Mouse (Mus musculus): ENCODE results near the gene Podnl1. TPM values are rescaled to one million over a fixed set of nuclear protein-coding genes. Genes with fewer than 3 reads are reported as not detected.

Podnl1 gene
- polyA plus RNA-seq, 1 experiment: 0.81 TPM

DNA sequence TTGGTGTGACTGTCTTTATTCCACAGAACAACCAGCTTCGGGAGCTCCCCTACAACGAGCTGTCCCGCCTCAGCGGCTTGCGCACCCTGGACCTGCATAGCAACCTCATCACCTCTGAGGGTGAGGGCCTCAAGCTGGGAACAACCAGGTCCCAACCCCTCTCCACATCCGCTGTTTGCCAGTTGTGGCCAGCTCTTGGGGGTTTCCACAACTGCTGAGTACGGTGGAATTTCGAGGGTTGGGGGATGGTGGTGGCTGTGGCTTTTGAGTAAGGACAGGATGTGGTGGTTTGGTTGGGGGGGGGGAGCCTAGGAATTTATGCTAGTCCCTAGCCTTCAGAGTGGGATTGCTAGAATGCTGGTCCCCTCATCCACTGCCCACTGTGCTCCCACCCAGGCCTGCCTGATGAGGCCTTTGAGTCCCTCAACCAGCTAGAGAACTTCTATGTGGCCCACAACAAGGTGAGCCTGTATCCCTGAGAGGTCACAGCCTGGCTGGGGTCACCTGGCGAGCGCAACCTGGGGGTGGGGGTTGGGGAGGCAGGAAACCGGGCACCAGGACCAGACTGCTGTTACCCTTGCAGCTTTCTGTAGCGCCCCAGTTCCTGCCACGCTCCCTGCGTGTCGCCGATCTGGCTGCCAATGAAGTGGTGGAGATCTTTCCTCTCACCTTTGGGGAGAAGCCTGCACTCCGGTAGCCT lies 1.6 kb downstream of the Podnl1 start:
- DNase-seq (ENCODE audit: low read depth): no peak

DNA sequence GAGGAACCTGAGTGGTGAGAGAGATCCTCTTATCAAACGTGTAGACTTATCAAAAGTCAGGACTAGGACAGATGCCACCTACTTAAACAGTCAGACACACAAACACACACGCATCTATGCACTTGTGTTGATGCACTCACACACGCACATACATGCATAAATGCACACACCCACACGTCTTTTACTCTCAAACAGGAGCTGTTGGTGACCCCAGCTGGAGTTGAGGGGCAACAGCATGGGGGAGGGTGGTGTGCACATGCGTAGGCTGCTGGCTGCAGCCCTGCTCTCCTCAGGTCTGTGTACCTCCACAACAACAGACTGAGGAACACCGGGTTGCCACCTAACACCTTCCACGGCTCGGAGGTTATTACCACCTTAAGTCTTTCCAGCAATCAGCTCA lies 2.5 kb downstream of the Podnl1 start:
- no peak for DNase-seq (ENCODE audit: low read depth)

DNA sequence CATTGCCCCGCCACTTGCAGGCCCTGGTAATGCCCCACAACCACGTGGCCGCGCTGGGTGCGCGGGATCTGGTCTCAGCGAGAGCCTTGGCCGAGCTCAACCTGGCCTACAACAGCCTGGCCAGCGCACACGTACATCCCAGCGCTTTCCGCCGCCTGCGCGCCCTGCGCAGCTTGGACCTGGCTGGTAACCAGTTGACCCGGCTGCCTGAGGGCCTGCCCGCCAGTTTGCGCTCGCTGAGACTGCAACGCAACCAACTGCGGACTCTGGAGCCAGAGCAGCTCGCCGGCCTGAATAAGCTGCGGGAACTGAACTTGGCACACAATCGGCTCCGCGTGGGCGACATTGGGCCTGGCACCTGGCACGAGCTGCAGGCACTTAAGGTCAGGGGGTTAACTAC lies 5.0 kb downstream of the Podnl1 start:
- DNase-seq (ENCODE audit: low read depth): no peak

DNA sequence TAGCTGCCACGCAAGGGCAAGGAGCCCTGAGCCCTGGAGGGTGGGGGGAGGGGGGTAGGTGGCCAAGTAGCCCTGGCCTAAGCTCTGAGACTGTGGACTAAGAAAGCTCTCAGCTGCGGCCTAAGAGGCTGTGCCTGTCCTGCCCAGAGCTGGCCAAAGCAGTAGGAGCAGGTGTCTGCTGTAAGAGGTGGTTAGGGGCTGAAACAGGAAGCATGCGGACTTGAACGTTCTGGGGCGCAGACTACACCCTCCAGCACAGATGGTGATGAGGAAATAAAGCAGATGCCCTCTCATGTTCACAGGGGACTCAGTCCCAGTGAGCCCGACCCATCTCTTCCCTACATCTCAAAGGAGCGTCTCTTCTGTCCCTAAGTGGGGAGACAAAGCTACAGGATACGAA lies 6.4 kb downstream of the Podnl1 start:
- DNase-seq (ENCODE audit: low read depth): no peak

DNA sequence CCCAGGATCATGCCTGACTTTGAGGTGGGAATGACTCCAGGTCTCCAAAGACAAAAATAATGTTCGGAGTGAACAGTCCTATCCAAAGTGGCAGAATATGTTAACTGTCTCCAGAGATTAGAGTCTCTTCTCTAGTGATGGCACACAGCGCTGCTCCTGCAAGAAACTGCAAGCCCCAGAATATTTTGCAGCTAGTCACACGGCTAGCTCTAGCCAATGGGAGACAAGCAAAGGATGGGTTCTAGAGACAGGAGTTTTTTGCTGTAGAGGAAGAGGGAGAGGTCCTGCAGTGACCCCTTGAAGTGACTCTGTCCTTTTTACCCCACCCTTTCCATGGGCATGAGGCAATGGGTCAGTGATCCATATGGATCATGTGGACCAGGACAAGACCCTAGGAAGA lies 12.1 kb downstream of the Podnl1 start:
- DNase-seq (ENCODE audit: low read depth): no peak

DNA sequence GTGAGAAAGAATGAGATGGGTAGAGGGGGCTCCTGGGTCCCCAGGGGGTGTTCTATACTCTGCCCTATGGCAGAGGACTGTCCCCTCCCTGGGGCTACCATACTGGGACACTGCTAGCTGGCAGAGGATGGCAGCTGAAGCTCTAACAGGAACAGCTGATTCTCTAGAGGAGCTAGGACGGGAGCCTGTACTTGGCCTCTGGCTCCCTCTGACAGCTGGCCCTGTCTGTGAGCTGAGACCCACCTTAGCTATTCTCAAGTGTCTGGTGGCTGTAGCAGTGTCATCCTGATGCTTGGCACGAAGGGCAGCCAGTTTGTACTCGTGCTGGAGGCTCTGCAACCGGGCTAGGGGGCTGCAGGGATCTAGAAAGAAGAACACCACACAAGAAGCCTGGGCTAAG lies 15.0 kb downstream of the Podnl1 start:
- DNase-seq (ENCODE audit: low read depth): no peak

DNA sequence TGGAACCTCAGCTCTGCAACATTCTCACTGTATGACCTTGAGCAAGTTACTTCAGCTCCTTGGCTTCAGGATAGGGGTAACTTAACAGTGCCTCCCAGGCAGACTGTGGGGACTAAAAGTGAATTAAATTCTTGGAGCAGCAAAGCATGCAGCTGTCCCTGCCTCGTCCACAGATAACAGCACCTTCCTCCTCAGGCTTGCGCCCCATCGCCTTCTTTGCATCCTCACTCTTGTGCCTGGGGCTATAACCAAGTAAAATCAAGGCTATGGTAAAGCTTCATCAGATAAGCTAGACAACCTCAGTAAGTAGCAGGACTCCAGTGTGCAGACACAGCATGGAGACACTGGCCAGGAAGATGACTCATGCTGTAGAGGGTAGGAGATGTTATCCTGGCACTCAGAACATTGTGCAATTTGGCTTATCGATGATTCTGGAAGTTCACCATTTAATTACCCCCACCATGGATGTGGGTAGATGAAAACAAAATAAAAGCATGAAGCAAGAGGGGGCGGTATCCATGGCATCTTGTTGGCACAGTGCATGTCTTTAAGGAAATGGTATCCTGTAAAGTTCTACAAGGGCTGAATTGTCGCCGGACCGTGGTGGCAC lies 19.0 kb downstream of the Podnl1 start:
- peak; percentile 72 for DNase-seq (ENCODE audit: low read depth)

DNA sequence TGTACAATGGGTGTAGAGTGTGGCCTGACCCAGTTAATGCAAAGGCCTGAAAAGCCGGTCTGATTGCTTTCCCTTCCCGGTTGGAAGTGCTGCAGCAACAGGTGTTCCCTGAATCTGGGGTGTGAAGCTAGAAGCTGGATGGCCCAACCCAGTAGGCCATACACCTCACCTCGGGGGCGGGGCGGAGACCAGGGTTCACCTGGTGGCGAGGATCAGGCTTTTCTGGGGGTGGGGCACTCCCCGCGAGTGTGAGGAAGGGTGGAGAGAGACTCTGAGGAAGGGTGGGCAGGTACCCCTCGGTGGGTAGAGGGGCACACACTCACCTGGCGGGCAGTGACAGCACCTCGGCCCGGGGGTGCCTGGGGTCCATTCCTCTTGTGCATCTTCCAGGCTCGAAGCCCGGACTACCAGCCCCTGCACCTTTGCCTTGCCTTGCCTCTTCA lies 21.6 kb downstream of the Podnl1 start:
- peak; percentile 74 for DNase-seq (ENCODE audit: low read depth)

DNA sequence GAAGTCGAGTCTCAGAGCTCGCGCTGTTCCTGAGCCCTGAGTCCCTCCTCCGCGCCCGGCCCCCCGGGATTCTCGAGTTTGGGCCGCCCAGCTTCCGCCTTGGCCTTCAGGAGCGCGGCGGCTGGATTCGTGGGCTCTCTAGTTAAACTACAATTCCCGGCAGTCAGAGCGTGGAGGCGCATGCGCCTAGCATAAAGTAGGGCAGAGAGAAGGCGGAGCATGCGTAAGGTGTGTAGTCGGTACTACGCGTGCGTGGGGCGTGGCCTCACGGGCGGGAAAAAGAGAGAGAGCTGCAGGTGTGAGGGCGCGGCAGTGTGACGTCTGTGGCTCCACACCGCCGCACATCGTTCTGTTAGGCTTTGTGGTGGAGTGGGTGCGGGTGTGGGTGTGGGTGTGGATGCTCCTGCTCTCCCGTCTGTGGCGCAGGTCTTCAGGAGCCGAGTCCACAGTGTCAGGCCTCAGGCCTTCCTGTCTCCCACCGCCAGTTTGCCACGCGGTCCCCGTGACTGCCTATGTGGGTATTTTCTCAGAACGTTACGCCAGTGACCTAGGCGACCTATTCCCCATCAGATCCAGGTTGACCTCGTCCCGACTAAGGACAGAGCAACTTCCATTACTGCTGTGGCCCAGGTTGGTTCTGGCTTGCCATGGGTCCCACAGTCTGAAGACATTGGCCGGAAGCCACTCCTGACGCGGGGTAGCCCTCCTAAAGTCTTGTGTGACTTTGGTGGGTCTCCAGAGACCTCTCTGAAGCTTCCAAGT lies 22.2 kb downstream of the Podnl1 start, which contains the start of the genes Cc2d1a and 4930432K21Rik:
Gene Cc2d1a, minus strand, starts transcription at position 168 of the 762 bp plus-strand sequence.
Gene 4930432K21Rik, plus strand, starts transcription at position 257 of the 762 bp plus-strand sequence.
- DNase-seq (ENCODE audit: low read depth): peak; percentile 68

DNA sequence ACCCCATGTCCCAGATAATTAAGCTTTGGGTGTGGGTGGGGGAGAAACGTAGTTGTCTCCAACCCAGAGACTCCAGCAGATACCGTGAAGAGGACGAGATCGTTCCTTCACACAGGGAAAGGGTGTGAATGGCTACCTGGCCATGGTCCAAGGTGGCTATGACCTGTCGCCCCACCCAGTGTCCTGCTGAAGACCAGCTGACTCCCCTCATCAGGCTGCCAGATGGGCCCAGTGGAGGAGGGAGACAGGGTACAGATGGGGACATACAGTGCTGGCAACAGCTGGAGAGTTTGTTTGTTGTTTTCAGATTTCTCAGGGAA lies 22.7 kb downstream of the Podnl1 start:
- DNase-seq (ENCODE audit: low read depth): no peak

DNA sequence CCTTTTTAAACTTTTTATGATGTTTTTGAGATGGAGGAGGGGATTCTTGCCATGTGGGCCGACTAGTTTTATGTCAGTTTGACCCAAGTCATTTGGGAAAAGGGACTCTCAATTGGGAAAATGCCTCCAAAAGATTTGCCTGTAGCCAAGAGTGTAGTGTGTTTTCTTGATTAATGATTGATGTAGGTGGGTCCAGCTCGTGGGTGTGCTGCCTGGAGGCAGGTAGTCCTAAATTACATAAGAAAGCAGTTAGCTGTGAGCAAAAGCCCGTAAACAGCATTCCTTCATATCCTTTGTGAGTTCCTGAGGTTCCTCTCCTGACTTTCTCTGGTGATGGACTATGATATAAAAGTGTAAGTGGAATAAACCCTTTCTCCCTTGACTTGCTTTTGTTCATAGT lies 23.4 kb downstream of the Podnl1 start:
- DNase-seq (ENCODE audit: low read depth): no peak

DNA sequence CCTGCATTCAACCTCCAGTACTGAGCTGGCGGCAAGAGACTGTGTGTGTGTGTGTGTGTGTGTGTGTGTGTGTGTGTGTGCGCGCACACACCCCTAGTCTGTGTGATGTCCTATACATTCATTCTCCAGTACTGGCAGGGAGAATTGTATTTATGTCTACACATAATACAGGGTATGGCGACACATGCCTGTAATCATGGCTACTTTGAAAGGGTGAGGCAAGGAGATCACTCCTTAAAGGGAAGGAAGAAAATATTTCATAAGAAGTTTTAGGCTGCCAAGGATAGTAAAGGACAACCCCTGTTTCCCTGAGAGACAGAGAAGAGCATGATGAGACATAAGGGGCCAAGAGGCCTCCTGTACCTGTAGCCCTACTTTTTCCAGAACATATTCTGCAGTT lies 31.8 kb downstream of the Podnl1 start:
- peak; percentile 36 for DNase-seq (ENCODE audit: low read depth)

DNA sequence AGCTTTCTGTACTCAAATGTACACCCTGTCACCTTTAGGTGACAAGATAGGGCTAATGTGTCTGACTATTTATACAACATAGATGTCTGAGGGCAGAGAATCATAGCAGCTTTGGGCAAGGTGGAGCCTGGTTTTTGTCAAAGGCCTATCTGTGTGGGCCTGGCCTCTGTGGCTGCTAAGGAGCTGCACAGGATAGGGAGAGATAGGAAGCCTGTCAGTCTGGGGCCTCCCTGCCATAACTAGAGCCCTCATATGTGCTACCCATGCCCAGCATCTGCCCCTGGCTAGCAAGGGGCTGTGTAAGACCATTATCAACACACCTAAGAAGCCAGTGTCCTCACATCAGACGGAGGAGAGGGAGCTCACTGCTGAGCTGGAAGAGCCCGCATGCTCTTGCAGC lies 41.9 kb downstream of the Podnl1 start:
- DNase-seq (ENCODE audit: low read depth): no peak

DNA sequence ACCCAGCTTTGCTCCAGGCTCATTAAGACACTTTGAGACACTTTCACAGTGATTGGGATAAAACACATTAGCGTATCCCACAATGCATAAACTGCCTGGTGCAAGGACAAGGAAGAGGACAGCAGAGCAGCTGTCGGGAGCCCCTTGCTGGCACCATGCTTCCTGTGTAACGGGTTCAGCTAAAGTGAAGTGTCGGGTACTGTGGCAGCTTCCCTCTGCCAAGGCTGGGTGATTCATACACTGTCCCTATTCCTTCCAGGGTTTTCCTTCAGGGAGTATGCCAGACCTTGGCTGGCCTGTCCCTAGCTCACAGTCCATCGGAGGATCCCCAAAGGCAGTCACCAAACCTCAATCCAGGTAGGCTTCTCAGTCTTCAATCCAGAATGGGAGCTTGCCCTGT lies 44.3 kb downstream of the Podnl1 start:
- DNase-seq (ENCODE audit: low read depth): no peak

DNA sequence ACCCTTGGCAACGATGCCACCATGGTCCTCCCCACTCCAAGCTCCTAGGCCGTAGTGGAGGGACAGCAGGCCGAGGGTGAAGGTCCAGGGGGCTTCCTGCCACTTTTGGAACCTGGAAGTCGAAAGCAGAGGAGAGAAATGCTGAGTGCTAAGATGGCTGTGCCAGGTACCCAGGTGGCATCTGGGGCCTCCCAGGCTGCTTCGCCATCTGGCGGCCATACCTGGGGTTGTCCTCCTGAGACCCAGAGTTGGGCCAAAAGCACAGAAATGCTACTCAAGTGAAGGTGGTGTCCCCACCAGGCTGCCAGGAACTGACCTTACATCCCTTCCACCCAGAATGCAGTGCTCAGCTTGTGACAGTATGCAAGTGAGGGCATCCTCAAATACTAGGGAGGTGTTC lies 48.1 kb downstream of the Podnl1 start:
- no peak for DNase-seq (ENCODE audit: low read depth)

DNA sequence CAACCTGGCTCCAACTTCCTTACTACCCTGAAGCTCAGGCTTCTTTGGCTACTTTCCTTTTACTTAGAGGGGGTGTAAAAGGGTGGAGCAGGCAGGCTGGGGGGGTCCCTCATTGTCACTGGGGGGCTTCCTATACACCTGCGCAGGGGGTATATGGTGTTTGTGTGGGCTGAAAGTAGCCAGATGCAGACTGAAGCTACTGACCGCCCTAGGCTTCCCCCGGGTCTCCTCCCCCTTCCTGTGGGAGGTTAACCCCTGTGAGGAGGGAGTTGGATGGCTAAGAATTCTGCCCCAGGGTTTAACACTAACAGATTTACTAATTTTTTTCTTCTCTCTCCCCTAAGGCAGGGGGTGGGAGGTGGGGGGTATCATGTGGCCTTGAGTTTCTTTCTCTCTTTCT lies 50.8 kb downstream of the Podnl1 start:
- no peak for DNase-seq (ENCODE audit: low read depth)

DNA sequence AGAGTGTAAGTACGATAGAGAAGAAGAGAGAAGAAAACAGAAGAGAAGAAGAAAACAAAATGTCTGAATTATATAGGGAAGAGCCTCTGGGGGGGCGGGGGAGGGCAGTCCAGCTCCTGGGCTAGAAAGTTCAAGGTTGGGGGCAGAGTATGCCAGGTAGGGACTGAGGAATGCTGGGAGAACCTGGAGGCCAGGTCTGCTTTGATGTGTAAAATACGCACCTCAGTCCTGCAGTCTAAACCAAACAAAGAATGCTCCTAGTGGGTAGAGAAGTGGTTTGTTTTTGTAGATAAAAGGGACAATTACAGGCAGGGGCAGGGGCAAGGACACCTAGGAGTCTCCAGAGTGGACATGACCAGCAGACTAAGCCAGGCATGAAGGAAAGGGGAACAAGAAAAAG lies 51.6 kb downstream of the Podnl1 start:
- DNase-seq (ENCODE audit: low read depth): no peak

DNA sequence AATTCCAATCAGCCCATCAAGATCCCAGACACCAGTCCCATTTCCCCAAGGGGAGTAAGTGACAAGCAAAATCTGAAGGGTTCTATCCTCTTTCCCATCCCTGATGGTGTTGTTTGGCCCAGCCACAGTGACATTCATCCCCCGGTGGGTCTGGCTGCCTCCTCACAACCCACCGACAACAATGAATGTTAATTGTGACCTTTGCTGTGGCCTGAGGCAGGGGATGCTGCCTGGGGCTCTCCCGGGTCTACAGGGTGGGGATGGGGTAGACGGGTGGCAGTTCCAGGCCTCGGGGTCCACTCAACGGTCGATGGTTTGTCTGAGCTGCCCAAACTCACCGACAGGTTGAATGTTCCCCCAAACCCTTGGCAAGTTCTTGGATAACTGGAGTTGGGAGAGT lies 52.8 kb downstream of the Podnl1 start:
- DNase-seq (ENCODE audit: low read depth): no peak

DNA sequence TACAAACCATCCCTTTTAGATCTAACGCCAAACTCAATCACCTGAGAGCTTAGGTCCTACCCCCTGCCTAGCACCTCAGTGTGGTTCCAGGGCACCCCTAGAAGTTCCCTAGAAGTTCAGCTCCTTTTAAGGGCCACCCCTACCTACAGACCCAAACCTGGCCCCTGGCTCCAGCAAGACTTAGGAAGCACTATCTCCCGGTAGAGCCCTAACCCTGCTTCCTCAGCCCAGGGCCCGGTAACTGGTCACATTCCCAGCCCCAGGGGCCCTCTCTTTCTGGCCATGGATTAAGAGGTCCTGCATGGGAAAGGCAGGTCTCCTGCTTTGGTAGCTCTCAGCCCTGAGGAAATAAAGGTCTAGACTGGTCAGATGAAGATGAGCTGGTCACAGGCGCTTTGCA lies 54.2 kb downstream of the Podnl1 start:
- no peak for DNase-seq (ENCODE audit: low read depth)

DNA sequence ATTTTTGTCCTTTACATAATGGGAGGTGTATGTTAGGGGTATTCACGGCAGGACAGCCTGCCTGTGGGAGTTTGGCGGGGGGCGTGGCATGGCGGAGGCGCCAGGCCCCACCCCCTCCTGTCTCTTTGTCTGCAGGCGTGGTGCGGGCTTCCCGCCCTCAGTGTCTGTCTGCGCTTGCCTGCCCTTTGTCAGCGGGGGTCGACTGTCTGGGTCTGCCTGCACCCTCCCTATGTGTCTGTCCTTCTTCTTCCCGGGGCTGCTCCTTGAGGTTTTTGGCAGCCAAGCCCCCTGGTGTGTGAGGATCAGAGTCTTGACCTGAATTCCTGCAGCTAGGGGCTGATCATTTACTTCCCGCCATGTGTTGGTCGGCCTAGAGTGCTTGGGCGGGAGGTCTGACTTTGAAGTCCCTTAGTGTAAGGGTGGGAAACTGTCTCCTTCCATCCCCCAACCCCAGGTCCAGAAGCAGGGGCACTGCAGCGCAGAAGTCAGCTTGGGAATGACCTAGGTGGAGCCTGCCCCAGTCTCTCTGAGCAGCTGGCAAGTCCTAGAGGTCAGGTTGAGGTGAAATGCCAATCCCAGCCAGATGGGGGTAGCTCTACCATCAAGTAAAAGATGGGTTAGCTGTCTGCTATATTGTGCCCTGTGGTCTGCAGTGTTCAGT lies 54.9 kb downstream of the Podnl1 start:
- no peak for DNase-seq (ENCODE audit: low read depth)
